Mouse (Mus musculus) E14TG2a.4 (cell line): ENCODE results near the gene Apba1.

ENCODE experiments used
- CTCF ChIP-seq: conservative IDR thresholded peaks from 2 replicates; pipeline ENCODE4 v1.5.1; 2014; ENCODE audit warnings: low read length
- NANOG ChIP-seq: IDR thresholded peaks from 2 replicates; pipeline ENCODE4 v1.6.1; 2014; ENCODE audit warnings: borderline replicate concordance, low read length, mixed read lengths
- POU5F1 ChIP-seq: IDR thresholded peaks from 2 replicates; pipeline ENCODE4 v1.6.1; 2014; ENCODE audit warnings: low read length, borderline replicate concordance

- TF ChIP-seq CTCF (no peak), POU5F1 (no peak), NANOG (no peak)
These were observed 115.8 kb downstream of the Apba1 start for GRCm38 (mm10) chr19:23874502-23874901.
